Mouse (Mus musculus) layer of hippocampus, adult 9-11 months (tissue): ENCODE data around the gene Zswim8.
"Not testable (repeated sequence)": the region's sequence is repeated elsewhere in the genome, so short reads cannot be mapped to it uniquely, and the experiment has no call there.

Source experiments
- DNase-seq: peaks from one replicate; pipeline ENCODE4 v3.0.0; 2022

The Zswim8 gene

DNA sequence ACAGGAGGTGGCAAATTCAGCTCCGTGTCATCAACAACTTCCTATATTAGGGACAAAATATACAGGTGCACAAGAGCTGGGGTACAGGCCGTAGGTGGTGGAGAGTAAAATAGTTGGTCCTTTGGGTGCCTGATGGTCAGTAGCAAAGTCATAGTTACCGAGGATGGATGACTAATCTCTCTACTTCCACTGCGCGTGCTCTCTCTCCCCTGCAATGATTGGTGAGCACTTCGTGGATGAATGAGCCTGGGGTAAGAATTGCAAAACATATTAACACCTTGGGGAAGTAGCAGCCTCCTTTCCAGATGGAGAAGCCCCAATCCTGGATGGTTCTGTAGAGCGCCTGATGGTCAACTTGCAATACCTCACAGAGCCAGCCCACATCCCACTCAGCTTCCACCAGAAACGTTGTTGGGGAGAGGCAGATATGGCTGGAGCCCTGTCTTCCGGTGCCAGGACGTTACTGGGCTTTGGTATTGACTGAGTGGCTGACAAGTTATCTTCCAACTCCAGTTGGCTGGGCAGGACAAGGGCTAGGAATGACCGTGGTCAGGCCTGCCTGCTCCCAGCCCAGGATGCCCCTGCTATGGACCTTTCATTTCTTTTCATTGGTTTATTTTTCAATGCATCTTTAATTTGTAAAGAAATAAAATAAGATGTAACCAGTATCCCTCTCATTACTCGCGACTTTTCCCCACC, 13.0 kb upstream of the Zswim8 start:
- no peak for DNase-seq

DNA sequence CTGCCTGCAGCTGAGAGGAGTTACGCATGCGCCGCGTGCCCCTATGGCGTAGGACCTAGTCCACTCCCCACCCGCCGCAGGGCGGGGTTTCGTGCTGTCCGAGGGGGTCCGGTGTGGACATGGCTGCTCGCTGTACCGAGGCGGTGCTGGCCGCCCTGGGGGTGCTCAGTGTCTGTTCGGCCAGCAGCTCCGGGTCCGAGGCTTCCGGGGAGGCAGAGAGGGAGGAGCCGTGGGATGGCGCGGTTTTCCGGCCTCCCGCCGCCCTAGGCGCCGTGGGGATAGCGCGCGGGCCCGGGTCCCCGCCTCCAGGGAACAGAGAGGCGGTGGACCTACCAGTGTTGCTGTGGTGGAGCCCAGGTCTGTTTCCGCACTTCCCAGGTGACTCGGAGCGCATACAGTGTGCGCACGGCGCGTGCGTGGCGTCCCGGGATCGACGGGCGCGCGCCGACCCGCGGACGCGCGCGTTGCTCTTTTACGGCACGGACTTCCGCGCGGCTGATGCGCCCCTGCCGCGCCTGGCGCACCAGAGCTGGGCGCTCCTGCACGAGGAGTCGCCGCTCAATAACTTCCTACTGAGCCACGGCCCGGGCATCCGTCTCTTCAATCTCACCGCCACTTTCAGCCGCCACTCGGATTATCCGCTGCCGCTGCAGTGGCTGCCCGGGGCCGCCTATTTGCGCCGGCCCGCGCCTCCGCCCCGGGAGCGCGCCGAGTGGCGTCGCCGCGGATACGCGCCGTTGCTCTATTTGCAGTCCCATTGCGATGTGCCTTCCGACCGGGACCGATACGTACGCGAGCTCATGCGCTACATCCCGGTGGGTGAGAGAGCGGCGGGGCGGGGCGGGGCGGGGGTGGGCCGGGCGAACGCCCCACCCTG, 12.2 kb upstream of the Zswim8 start, which contains the start of gene Fut11:
TSS of gene Fut11 (plus strand) at position 85 of the 877 bp plus-strand sequence.
- peak; percentile 90 for DNase-seq

DNA sequence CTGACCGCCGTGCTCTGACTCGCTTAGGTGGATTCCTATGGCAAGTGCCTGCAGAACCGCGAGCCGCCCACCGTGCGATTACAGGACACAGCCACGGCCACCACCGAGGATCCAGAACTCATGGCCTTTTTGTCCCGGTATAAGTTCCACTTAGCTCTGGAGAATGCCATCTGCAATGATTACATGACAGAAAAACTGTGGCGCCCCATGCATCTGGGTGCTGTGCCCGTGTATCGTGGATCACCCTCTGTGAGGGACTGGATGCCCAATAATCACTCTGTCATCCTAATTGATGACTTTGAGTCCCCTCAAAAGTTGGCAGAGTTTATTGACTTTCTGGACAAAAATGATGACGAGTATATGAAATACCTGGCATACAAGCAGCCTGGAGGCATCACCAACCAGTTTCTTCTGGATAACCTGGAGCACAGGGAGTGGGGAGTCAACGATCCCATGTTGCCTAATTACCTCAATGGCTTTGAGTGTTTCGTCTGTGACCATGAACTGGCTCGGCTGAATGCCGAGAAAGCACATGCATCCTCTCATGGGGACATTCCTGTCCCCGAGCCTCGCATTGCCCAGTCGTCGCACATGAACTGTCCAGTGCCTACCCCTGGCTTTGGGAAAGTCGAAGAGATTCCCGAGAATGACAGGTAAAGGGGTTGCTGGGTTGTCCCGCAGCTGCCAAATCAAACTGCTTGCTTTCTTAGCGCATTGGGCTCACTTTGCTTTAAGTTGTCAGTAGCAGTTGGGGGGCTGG, 11.4 kb upstream of the Zswim8 start:
- DNase-seq, result no peak

DNA sequence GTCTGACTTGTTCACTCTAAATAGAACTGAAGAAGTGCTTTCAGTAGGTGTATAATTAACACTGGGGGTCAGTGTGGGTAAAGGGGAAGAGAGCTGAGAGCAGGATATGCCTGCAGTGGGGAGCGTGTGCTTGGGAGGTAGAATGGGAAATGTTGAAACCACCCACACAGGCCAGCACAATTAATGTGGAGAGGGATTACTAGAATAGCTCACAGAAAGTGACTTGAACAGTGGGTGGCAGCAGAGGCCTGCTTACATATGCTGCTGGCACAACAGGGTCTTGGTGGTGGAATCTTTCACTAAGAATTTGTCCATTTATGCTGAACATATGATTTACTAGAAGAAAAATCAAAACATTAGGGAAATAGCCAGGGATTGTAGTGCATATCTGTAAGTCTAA, 10.4 kb upstream of the Zswim8 start:
- peak; percentile 84 for DNase-seq

DNA sequence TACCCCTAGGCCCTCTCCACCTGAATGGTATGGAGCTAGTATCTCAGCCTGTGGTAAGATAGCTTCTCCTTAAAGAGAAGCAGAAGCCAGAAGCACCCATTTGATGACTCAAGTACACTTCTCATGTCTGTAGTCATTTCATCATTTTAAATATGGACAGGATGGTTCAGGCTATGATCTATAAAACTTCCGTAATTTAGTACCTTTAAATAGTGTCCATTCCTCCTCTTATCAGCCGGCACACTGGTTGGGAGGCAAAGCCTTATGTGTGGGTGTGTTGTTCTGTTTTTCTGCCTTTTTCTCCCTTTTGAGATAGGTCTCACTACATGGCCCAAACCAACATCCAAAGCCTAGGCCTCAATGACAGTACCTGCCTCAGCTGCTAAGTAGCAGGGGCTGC, 8.8 kb upstream of the Zswim8 start:
- DNase-seq, result no peak

DNA sequence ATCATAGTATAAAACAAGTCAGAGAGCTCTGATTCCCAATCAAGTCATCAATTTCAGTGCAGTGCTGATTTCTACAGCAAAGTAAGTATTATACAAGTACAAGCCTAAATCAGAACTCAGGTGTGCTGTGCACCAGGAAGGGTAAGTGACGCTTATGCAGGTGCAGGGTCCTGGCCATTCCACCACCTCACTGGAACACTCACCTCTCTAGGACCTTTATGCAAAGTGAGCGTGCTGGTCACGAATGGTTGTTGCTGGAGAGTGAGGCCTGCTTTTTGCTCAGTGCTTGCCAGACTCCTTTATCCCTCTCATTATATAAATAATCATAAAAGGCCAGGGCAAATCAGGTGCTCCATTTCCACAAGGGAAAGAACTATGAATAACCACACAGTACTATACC, 7.0 kb upstream of the Zswim8 start:
- no peak for DNase-seq

DNA sequence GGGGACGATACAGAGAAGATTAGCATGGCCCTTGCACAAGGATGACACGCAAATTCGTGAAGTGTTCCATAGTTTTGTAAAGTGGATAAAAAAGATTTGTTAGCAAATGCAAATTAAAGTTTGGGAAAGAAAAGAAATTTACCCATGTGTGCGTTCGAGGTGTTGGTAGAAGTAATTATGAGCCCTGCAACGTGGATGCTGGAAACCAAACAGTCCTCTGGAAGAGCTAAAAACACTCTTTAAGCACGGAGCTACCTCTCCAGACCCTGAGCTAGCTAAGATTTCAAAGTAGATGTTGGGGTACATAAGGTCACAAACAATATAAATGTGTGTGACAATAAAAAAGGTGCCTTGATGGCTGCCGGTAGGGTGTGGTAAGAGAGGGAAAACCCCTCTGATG, 5.8 kb upstream of the Zswim8 start:
- no peak for DNase-seq

DNA sequence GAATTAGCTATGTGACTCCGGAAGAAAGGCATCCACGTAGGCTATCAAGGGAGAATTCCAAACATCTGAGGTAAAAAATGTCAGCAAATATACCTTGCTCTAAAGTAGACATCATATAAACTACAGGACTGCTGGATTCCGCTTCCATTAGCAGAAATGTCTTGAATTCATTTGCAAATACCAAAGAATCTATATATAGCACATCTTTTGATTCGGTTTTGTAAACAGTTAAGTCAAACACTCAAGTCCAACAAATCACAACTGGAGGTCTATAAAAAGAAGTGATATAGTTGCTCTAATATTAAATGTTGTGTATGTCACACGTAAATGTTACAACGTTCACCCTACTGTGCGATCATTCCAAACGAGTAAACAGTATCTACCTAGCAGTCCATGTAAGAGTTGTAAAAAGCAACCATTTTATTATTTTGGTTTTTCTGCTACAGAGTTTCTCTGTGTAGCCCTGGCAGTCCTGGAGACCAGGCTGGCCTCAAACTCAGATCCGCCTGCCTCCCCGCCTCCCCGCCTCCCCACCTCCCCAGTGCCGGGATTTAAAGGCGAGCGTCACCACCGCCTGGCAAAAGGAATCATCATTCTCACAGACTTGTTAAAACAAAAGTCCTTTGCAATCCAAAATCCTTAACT, 5.1 kb upstream of the Zswim8 start:
- DNase-seq, result no peak

DNA sequence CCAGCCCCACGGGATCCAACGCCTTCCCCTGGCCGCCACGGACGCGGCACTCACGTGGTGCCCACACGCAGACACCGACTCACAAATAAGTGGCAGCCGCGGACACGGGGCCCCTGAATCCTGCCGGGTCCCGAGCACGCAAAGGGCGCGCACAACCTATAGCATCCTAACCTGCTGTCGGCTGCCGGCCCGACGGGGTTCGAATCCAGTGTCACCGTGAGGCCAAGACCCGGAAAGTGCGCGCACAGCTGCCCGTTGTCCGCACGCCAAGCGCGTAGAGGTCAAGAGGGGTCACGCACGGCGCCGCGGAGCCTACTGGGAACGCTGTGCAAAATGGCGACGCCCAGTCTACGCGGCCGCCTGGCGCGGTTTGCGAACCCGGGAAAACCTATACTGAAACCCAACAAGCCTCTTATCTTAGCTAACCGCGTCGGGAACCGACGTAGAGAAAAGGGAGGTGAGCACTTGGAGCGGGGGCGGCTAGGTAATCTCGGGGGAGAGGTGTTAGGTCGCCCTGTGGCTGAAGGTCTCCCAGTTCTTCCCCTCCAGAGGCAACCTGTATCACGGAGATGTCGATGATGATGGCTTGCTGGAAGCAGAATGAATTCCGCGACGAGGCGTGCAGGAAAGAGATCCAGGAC, 4.5 kb upstream of the Zswim8 start, which contains the start of gene Chchd1:
TSS of gene Chchd1 (plus strand) at position 266 of the 641 bp plus-strand sequence.
- DNase-seq, result peak; percentile 88

DNA sequence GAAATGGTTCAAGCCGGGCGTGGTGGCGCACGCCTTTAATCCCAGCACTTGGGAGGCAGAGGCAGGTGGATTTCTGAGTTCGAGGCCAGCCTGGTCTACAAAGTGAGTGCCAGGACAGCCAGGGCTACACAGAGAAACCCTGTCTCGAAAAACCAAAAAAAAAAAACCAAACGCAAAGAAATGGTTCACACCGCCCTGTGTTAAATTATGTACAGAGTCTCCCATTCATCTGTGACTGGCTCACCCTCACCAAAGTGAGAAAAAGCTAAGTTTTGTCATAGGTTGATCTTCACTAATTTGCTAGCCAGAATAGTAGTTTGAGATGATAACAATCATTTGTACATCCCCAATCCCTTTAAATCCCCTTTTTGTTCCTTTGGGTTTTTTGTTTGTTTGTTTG, 3.9 kb upstream of the Zswim8 start:
- not testable (repeated sequence) for DNase-seq

DNA sequence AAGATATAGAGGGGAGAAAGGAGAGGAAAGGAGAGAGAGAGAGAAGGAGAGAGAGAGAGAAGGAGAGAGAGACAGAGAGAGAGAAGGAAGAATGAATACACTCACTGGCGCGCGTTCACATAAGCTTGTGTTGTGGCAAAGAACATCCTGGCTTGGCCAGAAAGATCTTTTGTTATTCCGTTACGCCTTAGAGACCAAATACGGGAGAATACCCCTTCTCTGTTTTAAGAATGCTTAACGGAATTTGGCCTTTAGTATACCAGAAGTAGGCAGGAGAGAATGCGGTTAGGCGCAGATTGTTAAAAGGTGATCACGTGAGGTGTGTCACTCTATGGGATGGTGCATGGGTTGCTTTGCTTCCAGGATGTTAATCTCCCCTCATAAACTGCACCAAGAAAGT, 887 bp downstream of the Zswim8 start:
- DNase-seq, result no peak

DNA sequence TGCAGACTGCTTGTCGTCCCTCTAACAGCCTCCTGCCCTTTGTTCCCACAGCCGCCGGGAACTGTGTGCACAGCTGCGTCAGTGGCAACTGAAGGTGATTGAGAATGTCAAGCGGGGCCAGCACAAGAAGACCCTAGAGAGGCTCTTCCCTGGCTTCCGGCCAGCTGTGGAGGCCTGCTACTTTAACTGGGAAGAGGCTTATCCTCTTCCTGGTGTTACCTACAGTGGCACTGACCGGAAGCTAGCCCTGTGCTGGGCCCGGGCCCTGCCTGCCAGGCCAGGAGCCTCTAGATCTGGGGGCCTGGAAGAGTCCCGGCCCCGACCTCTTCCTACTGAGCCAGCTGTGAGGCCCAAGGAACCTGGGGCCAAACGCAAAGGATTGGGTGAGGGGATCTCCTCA, 6.5 kb downstream of the Zswim8 start:
- no peak for DNase-seq

DNA sequence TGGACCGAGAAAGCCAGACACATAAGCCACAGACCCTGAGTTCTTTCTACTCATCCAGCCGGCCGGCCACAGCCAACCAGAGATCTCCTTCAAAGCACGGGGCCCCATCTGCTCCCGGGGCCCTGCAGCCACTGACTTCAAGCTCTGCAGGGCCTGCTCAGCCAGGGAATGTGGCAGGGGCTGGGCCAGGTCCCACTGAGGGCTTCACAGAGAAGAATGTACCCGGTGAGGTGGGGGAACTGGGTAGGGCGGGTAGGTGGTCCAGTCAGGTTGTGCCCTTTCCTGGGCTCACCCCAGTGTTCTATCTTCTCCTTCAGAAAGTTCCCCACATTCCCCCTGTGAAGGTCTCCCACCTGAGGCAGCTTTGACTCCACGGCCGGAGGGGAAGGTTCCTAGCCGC, 11.1 kb downstream of the Zswim8 start:
- no peak for DNase-seq

DNA sequence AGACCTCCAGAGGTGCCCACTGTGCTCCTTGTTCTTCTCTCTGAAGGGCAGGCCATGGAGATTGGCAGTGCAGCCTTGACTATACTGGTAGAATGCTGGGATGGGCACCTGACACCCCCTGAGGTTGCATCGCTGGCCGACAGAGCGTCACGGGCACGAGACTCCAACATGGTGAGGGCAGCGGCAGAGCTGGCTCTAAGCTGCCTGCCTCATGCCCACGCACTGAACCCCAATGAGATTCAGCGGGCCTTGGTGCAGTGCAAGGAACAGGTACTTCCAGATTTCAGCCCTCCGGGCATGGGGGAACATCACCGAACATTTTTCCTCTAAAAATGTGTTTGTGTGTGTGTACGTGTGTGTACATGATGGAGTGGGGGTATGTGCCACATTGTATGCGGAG, 12.4 kb downstream of the Zswim8 start:
- no peak for DNase-seq

DNA sequence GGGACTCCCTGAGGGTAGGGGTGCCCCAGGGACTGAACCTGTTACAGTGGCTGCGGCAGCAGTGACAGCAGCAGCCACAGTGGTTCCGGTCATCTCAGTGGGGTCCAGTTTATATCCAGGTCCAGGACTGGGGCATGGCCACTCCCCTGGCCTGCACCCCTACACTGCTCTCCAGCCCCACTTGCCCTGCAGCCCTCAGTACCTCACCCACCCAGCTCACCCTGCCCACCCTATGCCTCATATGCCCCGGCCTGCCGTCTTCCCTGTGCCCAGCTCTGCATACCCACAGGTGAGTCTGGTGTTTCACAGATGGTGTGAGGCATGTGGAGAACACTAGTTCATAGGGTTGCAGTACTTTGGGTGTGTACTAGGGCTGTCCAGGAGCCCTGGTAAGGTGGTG, 14.0 kb downstream of the Zswim8 start:
- no peak for DNase-seq

DNA sequence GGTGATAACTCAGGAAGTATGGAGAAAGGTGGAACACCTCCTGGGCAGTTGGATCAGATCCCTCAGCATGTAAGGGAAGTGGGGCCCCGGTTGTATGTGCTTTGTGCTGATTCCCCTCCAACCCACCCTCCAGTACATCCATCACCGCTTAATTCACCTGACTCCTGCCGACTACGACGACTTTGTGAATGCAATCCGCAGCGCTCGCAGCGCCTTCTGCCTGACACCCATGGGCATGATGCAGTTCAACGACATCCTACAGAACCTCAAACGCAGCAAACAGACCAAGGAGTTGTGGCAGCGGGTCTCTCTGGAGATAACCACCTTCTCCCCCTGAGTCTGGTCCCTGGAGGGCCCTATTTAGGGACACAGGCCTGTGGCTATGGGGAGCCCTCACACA, 15.7 kb downstream of the Zswim8 start:
- no peak for DNase-seq

DNA sequence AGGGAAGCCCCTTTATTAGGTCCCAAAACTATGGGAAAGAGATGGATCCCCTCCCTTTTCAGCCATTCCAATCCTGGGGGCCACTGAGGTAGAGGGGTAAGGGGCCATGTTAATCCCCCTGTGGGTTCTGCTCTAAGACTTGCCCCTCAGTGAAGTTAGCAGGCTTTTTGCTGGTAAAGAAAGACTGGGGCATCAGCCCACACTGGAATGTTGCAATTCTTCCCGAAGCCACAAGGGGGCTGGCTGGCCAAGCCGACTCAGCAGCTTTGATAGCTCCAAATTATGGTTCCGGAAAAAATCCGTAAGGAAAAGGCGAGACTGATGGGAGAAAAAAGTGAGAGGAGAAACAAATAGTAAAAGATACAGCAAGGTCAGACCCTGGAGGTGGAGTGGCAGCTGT, 16.7 kb downstream of the Zswim8 start:
- no peak for DNase-seq

DNA sequence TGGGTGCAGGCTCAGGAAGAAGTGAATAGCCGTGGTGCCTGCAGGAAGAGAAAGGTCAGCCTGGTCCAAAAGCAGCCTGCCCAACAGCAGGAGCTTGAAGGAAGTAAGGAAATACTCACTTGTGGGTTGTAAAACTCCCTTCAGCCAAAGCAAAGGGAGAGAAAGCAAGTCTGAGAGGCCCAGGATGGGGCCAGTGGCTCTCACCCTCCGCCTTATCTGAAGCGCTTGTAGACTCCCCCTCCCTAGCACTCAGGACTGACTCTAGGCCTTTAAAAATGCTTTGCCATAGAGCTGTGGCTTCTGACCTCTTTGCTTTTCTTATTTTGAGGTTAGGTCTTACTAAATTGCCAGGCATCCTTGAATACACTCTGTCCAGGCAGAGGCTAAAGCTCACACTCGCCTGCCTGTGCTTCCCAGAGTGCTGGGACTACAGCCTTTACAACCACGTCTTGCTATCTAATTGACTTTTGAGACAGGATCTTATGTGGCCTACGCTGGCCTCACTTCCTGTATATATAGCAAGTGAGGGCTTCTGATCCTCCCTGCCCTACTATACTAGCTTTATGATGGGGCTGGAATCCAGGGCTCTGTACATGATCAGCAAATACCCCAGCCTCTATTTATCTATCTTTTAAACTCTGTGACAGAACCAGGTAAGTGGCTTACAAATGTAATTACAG, 18.4 kb downstream of the Zswim8 start:
- no peak for DNase-seq

DNA sequence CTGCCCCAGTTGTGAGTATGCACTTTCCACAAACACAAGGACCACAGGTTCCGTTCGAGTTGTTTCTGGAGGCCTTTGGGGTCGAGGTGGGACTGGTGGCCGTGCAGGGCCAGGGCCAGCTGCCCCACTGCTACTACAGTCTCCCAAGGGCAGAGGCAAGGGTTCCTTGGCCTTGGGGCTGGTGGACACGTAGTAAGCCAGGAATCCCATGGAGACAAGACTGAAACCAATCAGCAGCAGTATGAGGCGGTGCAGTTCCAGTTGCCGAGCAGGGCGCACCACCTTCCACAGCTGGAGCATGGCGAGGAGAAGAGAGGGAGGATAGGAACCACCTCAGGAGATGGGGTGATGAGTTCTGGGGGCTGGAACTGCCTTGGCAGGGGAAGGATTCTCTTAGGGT, 22.5 kb downstream of the Zswim8 start:
- DNase-seq, result no peak

DNA sequence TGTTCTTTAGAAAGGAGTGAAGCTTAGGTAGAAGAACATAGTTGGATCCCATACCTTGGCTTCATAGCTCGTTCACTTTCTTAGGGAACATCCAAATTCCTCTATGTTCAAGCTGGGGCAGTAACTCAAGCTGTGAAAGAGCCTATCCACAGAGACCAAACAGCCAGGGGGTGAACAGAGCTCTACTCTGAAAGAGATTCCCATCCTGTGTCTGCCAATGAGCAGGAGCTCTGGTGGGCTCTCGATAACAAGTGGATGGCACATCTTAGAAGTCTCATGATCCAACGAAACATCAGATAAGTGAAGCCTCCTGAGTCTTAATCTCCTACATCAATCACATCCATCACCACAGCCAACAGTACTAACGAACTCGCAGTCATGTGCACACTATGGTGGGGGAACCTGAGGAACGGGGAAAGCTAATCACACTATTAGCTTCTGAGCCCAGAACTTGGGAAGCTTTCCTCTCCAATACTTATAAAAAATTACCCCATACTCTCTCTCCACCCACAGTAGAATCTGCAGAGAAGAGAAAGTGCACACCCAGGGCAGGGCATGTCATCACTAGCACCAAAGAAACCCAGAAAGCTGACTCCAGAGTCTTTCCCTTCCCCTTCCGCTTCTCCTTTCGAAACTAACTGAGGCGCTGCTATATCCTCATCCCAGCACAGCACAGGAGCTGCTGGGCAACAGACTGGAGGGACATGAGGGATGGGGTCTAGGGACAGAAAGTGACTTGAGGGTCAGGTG, 23.7 kb downstream of the Zswim8 start:
- DNase-seq, result no peak
